Mouse (Mus musculus): ENCODE measurements at regions not wholly inside any gene's neighbourhood (a gene's known extent, or its start where the extent isn't known, plus 50 kb on each side); places are given as distances from the start of the nearest gene placed in this dataset.
A peak's percentile ranks its signal among the peaks of the same experiment; 100 is the strongest.

- 72% methylated on average over 13 of the region's 13 CpGs for WGBS
- Histone ChIP-seq H3K9ac (ENCODE audit: low read depth, low read length) (no peak overlapping the region), H3K4me1 (ENCODE audit: control insufficient read depth, insufficient read depth, low read length) (no peaks in the 10 kb centered on the region), H3K4me3 (no peak overlapping the region), H3K27me3 (ENCODE audit: control insufficient read depth, insufficient read depth, low read length) (no peaks in the 10 kb centered on the region), H3K79me2 (replicated peaks; ENCODE audit: control insufficient read depth, insufficient read depth, low read length) (no peaks in the 10 kb centered on the region), H3K36me3 (ENCODE audit: control insufficient read depth, insufficient read depth, low read length) (no peaks in the 10 kb centered on the region), H3K27ac (no peak overlapping the region)
- TF ChIP-seq POLR2A (IDR thresholded peaks at IDR 0.05; ENCODE audit: insufficient read depth, low read depth, low read length) (no peak), EP300 (IDR thresholded peaks at IDR 0.05; ENCODE audit: insufficient read depth, low read depth, low read length) (no peak), CTCF (IDR thresholded peaks at IDR 0.05) (no peak)
- intact Hi-C loops (cut with DNase I): no loop called here
- DNase-seq: no peak
Measured at GRCm38 (mm10) chr2:173406344-173407094, 115.9 kb upstream of the 1700021F07Rik start.

DNA sequence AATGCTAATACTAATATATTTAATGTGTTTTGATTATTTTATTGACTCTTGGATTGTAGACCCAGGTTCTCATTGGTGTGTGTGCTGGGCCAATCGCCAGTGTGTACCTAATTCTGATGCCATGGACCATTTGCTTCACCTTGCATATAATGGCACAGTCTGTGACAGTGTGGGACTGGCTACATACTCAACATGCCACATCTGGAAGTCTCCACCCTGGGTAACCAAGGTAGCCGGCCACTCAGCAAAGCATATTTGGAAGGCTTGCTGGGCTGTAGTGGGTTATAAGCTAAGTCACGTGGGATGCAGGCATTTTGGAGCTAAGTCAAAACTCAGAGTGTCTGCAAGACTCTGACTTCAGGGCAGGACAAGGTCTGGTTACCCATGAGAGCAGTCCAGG, 115.3 kb upstream of the 1700021F07Rik start:
- TF ChIP-seq EP300 (IDR thresholded peaks at IDR 0.05; ENCODE audit: insufficient read depth, low read depth, low read length) (no peak), POLR2A (IDR thresholded peaks at IDR 0.05; ENCODE audit: insufficient read depth, low read depth, low read length) (no peak), CTCF (IDR thresholded peaks at IDR 0.05) (no peak)
- intact Hi-C loops (cut with DNase I): no loop called here
- Histone ChIP-seq H3K27me3 (ENCODE audit: control insufficient read depth, insufficient read depth, low read length) (no peaks in the 10 kb centered on the region), H3K27ac (no peak overlapping the region), H3K9ac (ENCODE audit: low read depth, low read length) (no peak overlapping the region), H3K36me3 (ENCODE audit: control insufficient read depth, insufficient read depth, low read length) (no peaks in the 10 kb centered on the region), H3K79me2 (replicated peaks; ENCODE audit: control insufficient read depth, insufficient read depth, low read length) (no peaks in the 10 kb centered on the region), H3K4me1 (ENCODE audit: control insufficient read depth, insufficient read depth, low read length) (no peaks in the 10 kb centered on the region), H3K4me3 (no peak overlapping the region)
- no peak for DNase-seq
- WGBS: 78% methylated on average over 3 of the region's 3 CpGs

GRCm38 (mm10) chr2:173408681-173409081, 113.7 kb upstream of the 1700021F07Rik start:
- no peaks in the 10 kb centered on the region for H3K27me3 ChIP-seq (ENCODE audit: control insufficient read depth, insufficient read depth, low read length)
- no peaks in the 10 kb centered on the region for H3K79me2 ChIP-seq (replicated peaks; ENCODE audit: control insufficient read depth, insufficient read depth, low read length)
- no peak for TF ChIP-seq POLR2A (IDR thresholded peaks at IDR 0.05; ENCODE audit: insufficient read depth, low read depth, low read length)
- no peak for TF ChIP-seq CTCF (IDR thresholded peaks at IDR 0.05)
- TF ChIP-seq EP300 (IDR thresholded peaks at IDR 0.05; ENCODE audit: insufficient read depth, low read depth, low read length): no peak
- no peak overlapping the region for H3K27ac ChIP-seq
- no peak for DNase-seq
- 74% methylated on average over 5 of the region's 5 CpGs for WGBS
- no peaks in the 10 kb centered on the region for H3K36me3 ChIP-seq (ENCODE audit: control insufficient read depth, insufficient read depth, low read length)
- H3K9ac ChIP-seq (ENCODE audit: low read depth, low read length): no peak overlapping the region
- intact Hi-C loops (cut with DNase I): no loop called here
- H3K4me3 ChIP-seq: no peak overlapping the region
- no peaks in the 10 kb centered on the region for H3K4me1 ChIP-seq (ENCODE audit: control insufficient read depth, insufficient read depth, low read length)

- H3K9ac ChIP-seq (ENCODE audit: low read depth, low read length): no peak overlapping the region
- WGBS: 41% methylated on average over 16 of the region's 16 CpGs
- H3K27ac ChIP-seq: no peak overlapping the region
- intact Hi-C loops (cut with DNase I): no loop called here
- no peaks in the 10 kb centered on the region for H3K27me3 ChIP-seq (ENCODE audit: control insufficient read depth, insufficient read depth, low read length)
- no peaks in the 10 kb centered on the region for H3K4me1 ChIP-seq (ENCODE audit: control insufficient read depth, insufficient read depth, low read length)
- H3K79me2 ChIP-seq (replicated peaks; ENCODE audit: control insufficient read depth, insufficient read depth, low read length): no peaks in the 10 kb centered on the region
- no peaks in the 10 kb centered on the region for H3K36me3 ChIP-seq (ENCODE audit: control insufficient read depth, insufficient read depth, low read length)
- no peak for TF ChIP-seq CTCF (IDR thresholded peaks at IDR 0.05)
- TF ChIP-seq EP300 (IDR thresholded peaks at IDR 0.05; ENCODE audit: insufficient read depth, low read depth, low read length): no peak
- TF ChIP-seq POLR2A (IDR thresholded peaks at IDR 0.05; ENCODE audit: insufficient read depth, low read depth, low read length): no peak
- DNase-seq: peak in 1 of 2 experiments; percentile 40
- H3K4me3 ChIP-seq: no peak overlapping the region
Measured at GRCm38 (mm10) chr2:173409433-173409832, 113.0 kb upstream of the 1700021F07Rik start.

DNA sequence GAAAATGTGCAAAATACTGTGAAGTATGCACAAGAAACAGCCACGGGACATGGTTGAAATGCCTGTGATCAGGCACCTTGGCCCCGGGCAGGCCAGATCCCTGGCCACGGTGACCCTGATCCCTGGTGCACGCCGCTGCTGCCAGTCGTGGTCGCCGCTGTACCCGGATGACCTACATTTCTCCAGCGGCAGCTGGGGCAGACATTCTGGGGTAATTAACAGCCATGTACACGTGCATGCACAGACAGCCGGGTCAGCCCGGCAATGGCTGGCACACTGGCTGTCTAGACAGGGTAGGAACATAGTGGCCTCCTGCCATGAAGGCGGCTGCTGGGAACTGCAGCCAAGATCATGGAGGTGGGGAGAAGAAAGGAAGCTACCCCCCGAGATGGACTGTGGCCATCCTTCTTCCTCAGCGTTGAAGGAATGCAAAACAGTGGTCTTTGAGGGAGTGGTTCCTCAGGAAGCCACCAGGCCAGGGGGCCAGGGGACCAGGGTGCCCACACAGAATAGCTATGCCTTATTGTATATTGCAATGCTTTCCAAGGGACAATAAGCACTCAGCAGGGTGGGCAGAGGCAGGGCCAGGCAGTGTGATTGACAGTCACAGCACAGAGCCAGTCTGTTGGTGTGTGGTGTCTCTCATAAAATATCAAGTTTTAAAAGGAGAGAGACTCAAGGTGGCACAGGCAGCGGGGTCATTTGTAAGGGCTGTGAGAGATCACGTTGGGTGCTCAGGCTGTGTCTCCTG, 108.3 kb upstream of the 1700021F07Rik start:
- 48% methylated on average over 18 of the region's 18 CpGs for WGBS
- H3K27ac ChIP-seq: no peak overlapping the region

GRCm38 (mm10) chr2:173415429-173415828, 107.0 kb upstream of the 1700021F07Rik start:
- Histone ChIP-seq H3K4me3 (no peak overlapping the region), H3K9ac (ENCODE audit: low read depth, low read length) (no peak overlapping the region), H3K27me3 (ENCODE audit: control insufficient read depth, insufficient read depth, low read length) (no peaks in the 10 kb centered on the region), H3K4me1 (ENCODE audit: control insufficient read depth, insufficient read depth, low read length) (no peaks in the 10 kb centered on the region), H3K27ac (no peak overlapping the region), H3K36me3 (ENCODE audit: control insufficient read depth, insufficient read depth, low read length) (no peaks in the 10 kb centered on the region), H3K79me2 (replicated peaks; ENCODE audit: control insufficient read depth, insufficient read depth, low read length) (no peaks in the 10 kb centered on the region)
- no peak for DNase-seq
- intact Hi-C loops (cut with DNase I): no loop called here
- 71% methylated on average over 7 of the region's 7 CpGs for WGBS
- TF ChIP-seq POLR2A (IDR thresholded peaks at IDR 0.05; ENCODE audit: insufficient read depth, low read depth, low read length) (no peak), EP300 (IDR thresholded peaks at IDR 0.05; ENCODE audit: insufficient read depth, low read depth, low read length) (no peak), CTCF (IDR thresholded peaks at IDR 0.05) (no peak)

More for the DNA sequence above, 108.3 kb upstream of the 1700021F07Rik start:
- Histone ChIP-seq H3K27me3 (ENCODE audit: control insufficient read depth, insufficient read depth, low read length) (no peaks in the 10 kb centered on the region), H3K79me2 (replicated peaks; ENCODE audit: control insufficient read depth, insufficient read depth, low read length) (no peaks in the 10 kb centered on the region), H3K4me3 (no peak overlapping the region), H3K36me3 (ENCODE audit: control insufficient read depth, insufficient read depth, low read length) (no peaks in the 10 kb centered on the region), H3K9ac (ENCODE audit: low read depth, low read length) (no peak overlapping the region), H3K4me1 (ENCODE audit: control insufficient read depth, insufficient read depth, low read length) (no peaks in the 10 kb centered on the region)
- TF ChIP-seq CTCF (IDR thresholded peaks at IDR 0.05) (no peak), EP300 (IDR thresholded peaks at IDR 0.05; ENCODE audit: insufficient read depth, low read depth, low read length) (no peak), POLR2A (IDR thresholded peaks at IDR 0.05; ENCODE audit: insufficient read depth, low read depth, low read length) (no peak)
- intact Hi-C loops (cut with DNase I): loop anchor here (5.0 kb wide), 1 partner anchor 182 kb away; no protein-coding TSS in a partner anchor
- DNase-seq: peak; percentile 52 to 66
